Mouse (Mus musculus): Measurements from ENCODE around the gene Sidt1. TPM values are rescaled to one million over a fixed set of nuclear protein-coding genes. Genes with fewer than 3 reads are reported as not detected.
"Not testable (repeated sequence)": the region's sequence is repeated elsewhere in the genome, so short reads cannot be mapped to it uniquely, and the experiment has no call there.

Gene Sidt1
- polyA plus RNA-seq, 1 experiment from 2014 or later = 10.6 TPM

DNA sequence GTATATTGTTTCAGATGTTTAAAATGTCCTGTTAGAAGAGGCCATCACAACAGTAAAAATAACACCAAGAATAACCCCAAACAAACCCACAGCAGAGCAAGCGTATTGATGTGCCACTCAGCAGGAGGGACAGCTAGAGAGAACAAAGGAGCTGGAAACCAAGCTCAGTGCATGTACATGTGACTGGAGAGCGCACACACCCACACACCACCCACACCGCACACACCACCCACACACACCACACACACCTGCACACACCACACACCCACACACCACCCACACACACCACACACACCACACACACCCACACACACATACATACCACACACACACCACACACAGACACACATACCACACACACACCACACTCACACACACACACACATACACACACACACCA is 12.8 kb downstream of the Sidt1 start:
- no peak overlapping the region for H3K4me2 ChIP-seq (ENCODE audit: low read depth, low read length)
- no peaks in the 10 kb centered on the region for H3K9me3 ChIP-seq (ENCODE audit: control insufficient read depth, low read length)
- no peaks in the 10 kb centered on the region for H3K27me3 ChIP-seq (ENCODE audit: control insufficient read depth, insufficient read depth, low read length)
- no peaks in the 10 kb centered on the region for H3K4me1 ChIP-seq (ENCODE audit: control insufficient read depth, insufficient read depth, low read length)
- H3K4me3 ChIP-seq (ENCODE audit: low read depth, low read length) = no peak overlapping the region
- no peak for ATAC-seq (ENCODE audit: low read depth)
- WGBS = 72% methylated on average over 3 of the region's 3 CpGs
- no peak overlapping the region for H3K9ac ChIP-seq (replicated peaks; ENCODE audit: low read depth, low read length)
- H3K27ac ChIP-seq (ENCODE audit: low read depth, low read length) = no peak overlapping the region
- no peaks in the 10 kb centered on the region for H3K36me3 ChIP-seq (ENCODE audit: control insufficient read depth, insufficient read depth, low read length)

DNA sequence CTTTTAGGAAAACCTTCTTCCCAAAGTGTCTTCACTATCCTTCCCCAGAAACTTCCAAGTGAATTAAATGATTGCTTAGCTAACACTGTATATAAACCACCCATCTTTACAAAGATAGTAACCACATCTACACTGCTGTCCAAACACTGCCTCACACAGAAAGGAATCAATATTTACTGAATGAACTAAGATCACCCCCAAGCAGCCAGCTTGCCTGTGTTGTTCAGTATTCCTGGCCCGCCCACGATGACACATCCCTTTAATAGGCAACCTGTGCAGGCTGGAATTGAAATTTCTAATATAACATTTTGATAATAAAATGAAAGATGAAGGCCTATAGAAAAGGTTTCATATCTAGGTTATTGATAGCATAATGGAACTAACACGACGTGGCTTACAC is 16.6 kb downstream of the Sidt1 start:
- no peaks in the 10 kb centered on the region for H3K27me3 ChIP-seq (ENCODE audit: control insufficient read depth, insufficient read depth, low read length)
- 76% methylated on average over 4 of the region's 4 CpGs for WGBS
- no peak overlapping the region for H3K4me2 ChIP-seq (ENCODE audit: low read depth, low read length)
- no peak for ATAC-seq (ENCODE audit: low read depth)
- no peaks in the 10 kb centered on the region for H3K4me1 ChIP-seq (ENCODE audit: control insufficient read depth, insufficient read depth, low read length)
- H3K9ac ChIP-seq (replicated peaks; ENCODE audit: low read depth, low read length) = no peak overlapping the region
- H3K9me3 ChIP-seq (ENCODE audit: control insufficient read depth, low read length) = no peaks in the 10 kb centered on the region
- no peaks in the 10 kb centered on the region for H3K36me3 ChIP-seq (ENCODE audit: control insufficient read depth, insufficient read depth, low read length)
- H3K4me3 ChIP-seq (ENCODE audit: low read depth, low read length) = no peak overlapping the region
- no peak overlapping the region for H3K27ac ChIP-seq (ENCODE audit: low read depth, low read length)

DNA sequence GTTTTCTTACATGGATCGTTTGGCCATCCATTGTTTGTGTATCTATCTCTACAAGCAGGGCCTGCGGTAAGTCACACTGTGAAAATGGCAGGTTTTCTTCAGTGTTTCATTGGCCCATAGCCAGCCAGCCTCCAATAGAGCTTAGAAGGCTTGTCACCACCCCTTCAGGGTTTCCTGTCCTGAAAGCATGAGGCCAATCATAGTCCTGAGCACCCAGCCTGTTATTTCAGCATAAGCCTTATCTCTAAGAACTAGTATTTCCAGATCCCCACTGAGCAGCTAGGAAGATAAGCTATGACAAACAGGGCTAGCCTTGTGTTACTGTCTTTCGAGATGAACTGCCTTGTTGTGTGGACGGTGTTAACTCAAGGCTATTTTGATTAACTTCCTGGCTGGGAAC is 19.6 kb downstream of the Sidt1 start:
- no peak overlapping the region for H3K9ac ChIP-seq (replicated peaks; ENCODE audit: low read depth, low read length)
- WGBS = 78% methylated on average over 4 of the region's 4 CpGs
- no peaks in the 10 kb centered on the region for H3K27me3 ChIP-seq (ENCODE audit: control insufficient read depth, insufficient read depth, low read length)
- H3K9me3 ChIP-seq (ENCODE audit: control insufficient read depth, low read length) = no peaks in the 10 kb centered on the region
- no peaks in the 10 kb centered on the region for H3K4me1 ChIP-seq (ENCODE audit: control insufficient read depth, insufficient read depth, low read length)
- H3K36me3 ChIP-seq (ENCODE audit: control insufficient read depth, insufficient read depth, low read length) = no peaks in the 10 kb centered on the region
- H3K4me2 ChIP-seq (ENCODE audit: low read depth, low read length) = no peak overlapping the region
- no peak for ATAC-seq (ENCODE audit: low read depth)
- no peak overlapping the region for H3K27ac ChIP-seq (ENCODE audit: low read depth, low read length)
- no peak overlapping the region for H3K4me3 ChIP-seq (ENCODE audit: low read depth, low read length)

DNA sequence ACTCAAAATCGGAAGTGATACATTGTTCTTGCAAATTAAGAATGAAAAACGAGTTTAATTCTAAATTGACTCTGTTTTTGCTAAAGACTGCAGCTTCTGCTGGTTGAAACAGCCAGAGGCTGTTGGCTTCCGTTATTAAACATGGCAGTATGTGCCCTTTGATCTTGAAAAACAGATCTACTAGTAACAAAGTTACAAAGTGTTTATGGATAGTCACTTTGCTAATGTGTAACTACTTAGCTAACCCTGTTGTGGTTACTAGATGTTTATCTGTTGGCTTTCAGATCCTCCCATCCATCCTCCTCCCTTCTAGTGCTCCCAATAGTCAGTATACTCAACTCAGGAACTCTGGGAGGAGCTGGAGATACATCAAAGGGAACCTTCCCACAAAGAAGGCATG is 27.4 kb downstream of the Sidt1 start:
- WGBS = 69% methylated on average over 3 of the region's 3 CpGs
- no peak overlapping the region for H3K27ac ChIP-seq (ENCODE audit: low read depth, low read length)
- no peak overlapping the region for H3K4me2 ChIP-seq (ENCODE audit: low read depth, low read length)
- H3K9ac ChIP-seq (replicated peaks; ENCODE audit: low read depth, low read length) = no peak overlapping the region
- no peak for ATAC-seq (ENCODE audit: low read depth)
- no peaks in the 10 kb centered on the region for H3K27me3 ChIP-seq (ENCODE audit: control insufficient read depth, insufficient read depth, low read length)
- no peaks in the 10 kb centered on the region for H3K4me1 ChIP-seq (ENCODE audit: control insufficient read depth, insufficient read depth, low read length)
- no peaks in the 10 kb centered on the region for H3K36me3 ChIP-seq (ENCODE audit: control insufficient read depth, insufficient read depth, low read length)
- no peaks in the 10 kb centered on the region for H3K9me3 ChIP-seq (ENCODE audit: control insufficient read depth, low read length)
- no peak overlapping the region for H3K4me3 ChIP-seq (ENCODE audit: low read depth, low read length)

DNA sequence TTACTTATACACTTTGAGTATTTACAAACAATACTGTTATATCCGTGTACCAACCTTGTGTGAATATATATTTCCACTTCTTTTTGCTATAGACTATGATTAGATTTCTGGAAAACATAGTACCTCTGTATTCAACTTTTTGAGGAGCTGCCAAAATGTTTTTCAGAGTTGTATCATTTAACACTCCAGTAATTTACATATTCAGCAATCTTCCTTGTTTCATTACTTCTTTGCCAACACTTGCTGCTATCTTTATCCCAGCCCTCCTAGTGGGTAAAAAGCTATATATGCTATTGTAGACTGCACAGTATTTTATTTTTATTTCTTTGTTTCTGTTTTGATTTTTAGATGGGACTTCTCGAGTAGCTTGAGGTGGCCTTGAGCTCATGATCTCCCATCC is 29.2 kb downstream of the Sidt1 start:
- no peaks in the 10 kb centered on the region for H3K36me3 ChIP-seq (ENCODE audit: control insufficient read depth, insufficient read depth, low read length)
- H3K27me3 ChIP-seq (ENCODE audit: control insufficient read depth, insufficient read depth, low read length) = no peaks in the 10 kb centered on the region
- no peak overlapping the region for H3K27ac ChIP-seq (ENCODE audit: low read depth, low read length)
- H3K9me3 ChIP-seq (ENCODE audit: control insufficient read depth, low read length) = no peaks in the 10 kb centered on the region
- 87% methylated on average over 2 of the region's 2 CpGs for WGBS
- ATAC-seq (ENCODE audit: low read depth) = no peak
- H3K4me1 ChIP-seq (ENCODE audit: control insufficient read depth, insufficient read depth, low read length) = no peaks in the 10 kb centered on the region
- no peak overlapping the region for H3K9ac ChIP-seq (replicated peaks; ENCODE audit: low read depth, low read length)
- no peak overlapping the region for H3K4me2 ChIP-seq (ENCODE audit: low read depth, low read length)
- H3K4me3 ChIP-seq (ENCODE audit: low read depth, low read length) = no peak overlapping the region

- ATAC-seq (ENCODE audit: low read depth) = no peak
- Histone ChIP-seq H3K27me3 (ENCODE audit: control insufficient read depth, insufficient read depth, low read length) (no peaks in the 10 kb centered on the region), H3K4me2 (ENCODE audit: low read depth, low read length) (no peak overlapping the region), H3K36me3 (ENCODE audit: control insufficient read depth, insufficient read depth, low read length) (no peaks in the 10 kb centered on the region), H3K27ac (ENCODE audit: low read depth, low read length) (no peak overlapping the region), H3K4me3 (ENCODE audit: low read depth, low read length) (no peak overlapping the region), H3K9ac (replicated peaks; ENCODE audit: low read depth, low read length) (no peak overlapping the region), H3K4me1 (ENCODE audit: control insufficient read depth, insufficient read depth, low read length) (no peaks in the 10 kb centered on the region), H3K9me3 (ENCODE audit: control insufficient read depth, low read length) (no peaks in the 10 kb centered on the region)
- 63% methylated on average over 10 of the region's 10 CpGs for WGBS
Observed at GRCm38 (mm10) chr16:44302126-44302892, 30.7 kb downstream of the Sidt1 start.

GRCm38 (mm10) chr16:44299438-44300093 is 33.4 kb downstream of the Sidt1 start:
- H3K4me2 ChIP-seq (ENCODE audit: low read depth, low read length) = no peak overlapping the region
- no peaks in the 10 kb centered on the region for H3K27me3 ChIP-seq (ENCODE audit: control insufficient read depth, insufficient read depth, low read length)
- no peak for ATAC-seq (ENCODE audit: low read depth)
- no peak overlapping the region for H3K27ac ChIP-seq (ENCODE audit: low read depth, low read length)
- no peaks in the 10 kb centered on the region for H3K4me1 ChIP-seq (ENCODE audit: control insufficient read depth, insufficient read depth, low read length)
- H3K9ac ChIP-seq (replicated peaks; ENCODE audit: low read depth, low read length) = no peak overlapping the region
- no peaks in the 10 kb centered on the region for H3K36me3 ChIP-seq (ENCODE audit: control insufficient read depth, insufficient read depth, low read length)
- WGBS = 82% methylated on average over 20 of the region's 20 CpGs
- H3K9me3 ChIP-seq (ENCODE audit: control insufficient read depth, low read length) = no peaks in the 10 kb centered on the region
- H3K4me3 ChIP-seq (ENCODE audit: low read depth, low read length) = no peak overlapping the region

DNA sequence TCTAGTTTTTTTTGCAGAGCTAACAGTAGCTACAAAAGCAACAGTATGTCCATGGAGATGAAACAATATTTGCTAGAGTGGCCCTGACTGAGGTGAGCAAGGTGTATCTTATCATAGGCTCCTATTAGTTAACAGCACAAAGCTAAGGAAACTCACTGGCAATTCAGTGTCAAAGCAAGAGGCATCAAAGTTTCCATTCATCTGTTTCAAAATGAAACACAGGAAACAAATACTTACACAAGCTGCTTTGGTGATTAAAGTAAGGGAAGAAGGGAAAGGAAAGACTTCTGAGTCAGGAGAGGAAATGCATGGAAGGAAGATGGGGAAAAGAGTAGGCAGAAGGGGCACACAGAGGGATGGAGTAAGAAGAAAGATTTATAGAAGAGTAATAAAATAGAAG is 39.0 kb downstream of the Sidt1 start:
- Histone ChIP-seq H3K4me1 (ENCODE audit: control insufficient read depth, insufficient read depth, low read length) (no peaks in the 10 kb centered on the region), H3K27me3 (ENCODE audit: control insufficient read depth, insufficient read depth, low read length) (no peaks in the 10 kb centered on the region), H3K4me3 (ENCODE audit: low read depth, low read length) (no peak overlapping the region), H3K4me2 (ENCODE audit: low read depth, low read length) (no peak overlapping the region), H3K27ac (ENCODE audit: low read depth, low read length) (no peak overlapping the region), H3K9me3 (ENCODE audit: control insufficient read depth, low read length) (no peaks in the 10 kb centered on the region), H3K36me3 (ENCODE audit: control insufficient read depth, insufficient read depth, low read length) (no peaks in the 10 kb centered on the region), H3K9ac (replicated peaks; ENCODE audit: low read depth, low read length) (no peak overlapping the region)
- ATAC-seq (ENCODE audit: low read depth) = no peak

DNA sequence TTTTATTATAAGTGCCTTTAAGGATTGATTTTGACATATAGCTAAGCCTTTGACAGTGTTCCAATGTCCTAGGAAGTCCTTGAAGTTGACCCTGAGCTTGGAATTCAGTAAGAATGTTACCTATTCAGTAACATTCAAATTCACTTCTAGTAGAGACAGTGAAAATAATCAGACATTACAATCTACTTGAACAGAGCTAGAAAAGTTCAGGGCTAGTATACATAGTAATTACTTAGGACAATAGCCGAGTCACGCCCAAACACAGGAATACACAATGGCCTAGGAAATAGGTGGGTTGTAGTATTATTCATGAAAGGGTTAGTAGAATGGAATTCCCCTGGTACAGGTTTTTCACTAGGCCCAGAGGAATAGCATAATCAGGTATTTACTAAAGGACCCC is 40.3 kb downstream of the Sidt1 start:
- H3K9ac ChIP-seq (replicated peaks; ENCODE audit: low read depth, low read length); H3K4me2 ChIP-seq (ENCODE audit: low read depth, low read length); H3K4me1 ChIP-seq (ENCODE audit: control insufficient read depth, insufficient read depth, low read length); H3K9me3 ChIP-seq (ENCODE audit: control insufficient read depth, low read length); ATAC-seq (ENCODE audit: low read depth); H3K36me3 ChIP-seq (ENCODE audit: control insufficient read depth, insufficient read depth, low read length); H3K27me3 ChIP-seq (ENCODE audit: control insufficient read depth, insufficient read depth, low read length); H3K27ac ChIP-seq (ENCODE audit: low read depth, low read length); H3K4me3 ChIP-seq (ENCODE audit: low read depth, low read length): not testable (repeated sequence)
- WGBS = 95% methylated on average over 2 of the region's 2 CpGs

Measured in neural tube, embryonic 14.5 days (tissue).